Mouse (Mus musculus) E14TG2a.4 (cell line): ENCODE data around the gene Tenm3.

Source experiments
- CTCF ChIP-seq: conservative IDR thresholded peaks from 2 replicates; pipeline ENCODE4 v1.5.1; 2014; ENCODE audit warnings: low read length
- POU5F1 ChIP-seq: IDR thresholded peaks from 2 replicates; pipeline ENCODE4 v1.6.1; 2014; ENCODE audit warnings: low read length, borderline replicate concordance

DNA sequence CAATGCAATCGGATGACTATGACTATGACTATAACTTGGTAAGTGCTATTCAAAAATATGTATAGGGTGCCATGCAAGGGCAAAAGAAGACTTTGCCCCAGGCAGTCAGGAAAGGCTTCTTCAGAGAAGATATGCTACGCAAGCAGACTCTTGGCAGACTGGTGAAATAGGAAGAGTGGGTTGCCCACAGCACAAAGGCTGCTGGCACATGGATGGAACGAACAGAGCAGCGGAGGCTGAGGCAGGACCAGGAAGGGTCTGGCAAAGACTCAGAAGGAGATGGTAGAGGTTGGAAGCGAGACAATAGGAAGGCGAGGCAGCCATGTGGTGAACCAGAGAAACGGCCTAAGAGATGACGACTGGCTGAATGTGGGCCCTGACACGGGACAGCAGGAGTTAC, 294.8 kb downstream of the Tenm3 start:
- TF ChIP-seq CTCF (no peak), POU5F1 (no peak)
